Mouse (Mus musculus) T-helper 2 cell (primary cell): ENCODE data around the gene Olfr790.

Source experiments
- in situ Hi-C: fragments of 300-600 bp; cut with MboI, MseI; formaldehyde crosslinking; loops from one replicate; pipeline ENCODE4 v1.15.1; 2025; ENCODE audit warnings: high pct_unique_total_duplicates

Olfr790 gene

DNA sequence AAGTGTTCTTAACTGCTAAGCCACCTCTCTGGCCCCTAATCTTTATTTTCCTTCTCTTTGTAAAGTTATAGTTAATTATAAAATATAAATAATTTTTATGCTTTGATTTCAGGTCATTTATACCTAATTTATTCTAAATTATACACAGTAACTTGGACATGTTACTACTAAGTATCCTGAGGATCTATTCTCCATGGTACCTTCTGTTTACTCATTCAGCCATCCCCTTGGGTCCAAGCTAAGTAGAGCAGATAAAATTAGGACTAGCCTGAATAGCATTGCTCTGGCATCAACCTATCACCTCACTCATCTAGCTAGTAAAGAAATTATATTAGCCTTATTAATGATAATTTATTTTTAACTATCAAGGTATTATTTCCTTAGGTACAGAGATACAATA lies at the start of gene Olfr790:
TSS of gene Olfr790 (plus strand) at position 301 of the 400 bp plus-strand sequence.
- in situ Hi-C loops: no loop called here

DNA sequence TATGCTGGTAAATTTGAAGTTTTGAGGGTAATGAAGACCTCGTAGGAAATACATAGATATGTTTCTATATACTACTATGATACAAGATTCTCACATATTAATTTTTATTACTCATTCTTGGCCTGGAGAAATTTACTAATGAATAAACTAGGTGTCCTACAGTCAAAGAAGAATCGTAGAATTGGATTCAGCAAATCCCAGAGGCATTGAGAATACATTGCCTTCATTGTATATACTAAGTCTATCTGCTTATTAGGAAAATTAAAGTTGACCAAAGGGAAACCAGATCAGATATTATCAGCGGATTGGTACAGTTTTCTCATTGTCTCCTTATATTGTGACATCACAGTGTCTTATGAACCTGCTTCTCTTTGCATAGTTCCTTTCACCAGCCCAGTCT lies 36.7 kb upstream of the Olfr790 start, which contains the start of gene Olfr787:
TSS of gene Olfr787 (plus strand) at position 301 of the 400 bp plus-strand sequence.
- in situ Hi-C loops: no loop called here

DNA sequence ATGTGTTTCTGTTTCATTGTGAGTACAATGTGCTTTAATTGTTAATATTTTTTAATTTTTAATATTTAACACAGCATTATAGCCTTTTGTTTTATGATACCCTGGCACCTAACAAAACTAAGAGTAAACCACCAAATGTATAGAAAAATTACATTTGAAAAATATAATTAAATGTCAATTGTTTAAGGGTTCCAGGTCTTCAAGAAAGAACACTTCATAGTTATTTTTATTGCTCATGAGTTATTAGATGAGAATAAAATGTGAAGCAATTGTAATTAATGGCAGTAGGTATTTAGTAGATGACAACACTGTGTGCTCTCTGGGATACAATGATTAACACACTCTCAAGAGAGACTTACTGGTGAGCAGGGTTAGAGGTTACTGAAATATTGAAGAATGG lies 27.6 kb upstream of the Olfr790 start, which contains the start of gene Olfr788:
TSS of gene Olfr788 (plus strand) at position 301 of the 400 bp plus-strand sequence.
- in situ Hi-C loops: no loop called here

DNA sequence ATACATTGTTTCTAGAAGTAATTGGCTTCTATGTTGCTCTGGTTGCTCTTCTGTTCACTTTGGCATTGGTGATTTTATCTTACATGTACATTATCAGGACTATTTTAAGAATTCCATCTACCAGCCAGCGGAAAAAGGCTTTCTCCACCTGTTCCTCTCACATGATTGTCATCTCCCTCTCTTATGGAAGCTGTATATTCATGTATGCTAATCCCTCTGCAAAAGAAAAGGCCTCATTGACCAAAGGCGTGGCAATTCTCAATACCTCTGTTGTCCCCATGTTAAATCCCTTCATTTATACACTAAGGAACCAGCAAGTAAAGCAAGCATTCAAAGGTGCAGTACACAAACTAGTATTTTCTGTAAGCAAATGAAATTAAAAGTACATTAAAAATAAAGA lies 25.0 kb upstream of the Olfr790 start:
- in situ Hi-C loops: no loop called here

DNA sequence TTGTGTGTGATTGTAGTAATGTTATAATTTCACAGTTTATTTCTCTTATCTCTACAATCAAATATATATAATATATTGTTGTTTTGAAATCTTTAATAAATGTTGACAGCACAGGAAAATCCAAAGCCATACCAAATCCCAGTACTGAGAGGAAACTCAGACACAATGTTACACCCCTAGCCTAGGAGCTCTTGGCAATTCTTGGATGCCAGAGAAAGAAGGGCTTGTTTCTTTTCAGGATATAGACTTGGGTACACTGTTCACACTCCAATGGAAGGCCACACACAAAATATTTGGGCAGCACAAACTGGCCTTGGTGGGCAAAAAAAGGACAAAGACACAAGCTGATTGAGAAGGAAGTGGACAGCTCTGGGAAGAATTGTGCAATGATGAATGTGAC lies 24.6 kb upstream of the Olfr790 start:
- in situ Hi-C loops: no loop called here

DNA sequence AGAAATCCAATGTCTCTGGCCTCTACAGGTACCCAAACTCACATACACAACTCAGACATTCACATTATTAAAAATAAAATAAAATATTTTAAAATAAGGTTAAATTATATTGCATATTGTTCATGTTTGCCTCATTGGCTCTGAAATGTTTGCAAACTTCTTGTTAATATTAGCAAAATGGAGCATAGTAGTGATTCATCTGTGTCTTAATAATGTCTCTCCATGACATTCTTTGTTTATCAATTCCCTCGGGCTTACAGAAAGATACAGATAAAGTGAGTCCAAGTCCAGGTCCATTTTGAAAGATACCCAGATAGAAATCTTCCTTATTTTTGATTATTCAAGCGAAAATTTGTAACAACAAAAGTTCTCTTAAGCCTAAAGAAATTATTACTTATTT lies 13.8 kb upstream of the Olfr790 start, which contains the start of gene Olfr789:
TSS of gene Olfr789 (plus strand) at position 301 of the 400 bp plus-strand sequence.
- in situ Hi-C loops: no loop called here

DNA sequence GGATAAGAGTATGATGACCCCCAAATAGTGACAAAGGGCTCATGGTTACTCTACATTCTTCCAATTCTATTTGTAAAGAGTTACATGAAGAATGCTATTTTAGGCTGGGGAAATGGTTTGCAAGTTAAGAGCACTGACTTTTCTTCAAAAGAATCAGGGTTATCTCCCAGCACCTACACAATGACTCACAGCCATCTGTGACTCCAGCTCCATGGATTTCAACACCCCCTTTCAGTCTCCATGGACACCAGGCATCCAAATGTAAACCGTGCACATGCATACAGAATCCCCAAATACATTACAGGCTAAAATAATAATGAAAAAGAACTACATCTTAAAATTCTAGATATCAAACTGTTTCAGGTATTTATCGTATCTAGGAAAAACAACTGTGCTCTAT lies 8.2 kb upstream of the Olfr790 start:
- in situ Hi-C loops: no loop called here

DNA sequence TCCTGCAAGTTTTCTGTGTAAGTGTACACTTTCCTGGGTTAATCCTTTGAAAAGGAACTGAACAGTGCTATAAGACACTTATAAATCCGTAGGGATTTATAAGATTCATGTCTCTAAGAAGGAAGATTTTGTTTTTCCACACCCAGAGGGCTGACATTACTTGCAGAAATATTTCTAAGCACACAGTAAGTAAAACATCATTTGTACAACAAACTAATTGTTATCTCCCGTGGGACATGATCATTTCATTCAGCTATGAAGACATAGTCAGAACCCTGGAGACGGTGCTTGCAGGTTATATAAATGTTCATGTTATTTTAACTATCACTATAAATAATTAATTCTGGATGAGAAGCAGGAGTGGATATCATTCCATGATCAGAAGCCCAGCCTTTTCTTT lies 23.2 kb downstream of the Olfr790 start, which contains the start of gene Olfr791:
TSS of gene Olfr791 (plus strand) at position 301 of the 400 bp plus-strand sequence.
- in situ Hi-C loops: no loop called here

DNA sequence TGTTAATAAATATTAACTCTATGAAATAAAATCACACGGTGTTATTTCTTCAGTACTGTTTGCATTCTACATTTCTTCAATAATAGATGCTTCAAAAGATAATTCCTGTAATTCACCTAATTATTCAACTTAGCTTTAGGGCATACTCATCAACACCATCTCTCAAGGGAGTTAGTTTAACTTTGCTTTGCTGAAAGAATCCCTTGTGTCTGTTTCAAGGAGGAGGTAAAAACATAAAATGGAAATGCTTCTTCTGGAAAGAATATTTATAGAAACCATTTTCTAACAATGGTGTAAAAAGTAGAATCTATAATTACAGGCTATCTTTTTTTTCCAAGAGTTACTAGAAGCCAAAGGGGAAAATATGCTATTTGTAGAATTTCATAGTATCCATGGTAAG lies 40.6 kb downstream of the Olfr790 start, which contains the start of gene Olfr792:
TSS of gene Olfr792 (plus strand) at position 301 of the 400 bp plus-strand sequence.
- in situ Hi-C loops: no loop called here

DNA sequence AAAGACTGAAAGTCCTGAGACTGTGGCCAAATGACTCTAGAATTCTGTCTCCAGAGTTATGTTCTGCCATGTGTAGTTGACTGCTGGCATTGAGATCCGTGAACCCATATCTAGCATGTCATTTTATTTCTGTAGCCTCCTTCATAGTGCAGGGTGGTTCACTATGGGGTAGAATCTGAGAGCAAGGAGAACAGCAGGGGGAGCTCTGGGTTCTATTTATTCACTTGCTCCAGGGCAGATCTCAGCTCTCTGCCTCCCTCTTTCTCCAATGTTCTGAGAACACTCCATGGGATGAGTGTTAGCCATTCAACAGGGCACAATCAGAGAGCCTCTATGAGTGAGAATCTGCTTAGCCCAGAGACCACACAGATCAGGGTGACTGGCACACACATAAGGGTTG lies 51.1 kb downstream of the Olfr790 start:
- in situ Hi-C loops: no loop called here
